Mouse (Mus musculus): Measurements from ENCODE around the gene Pknox2.
A peak's percentile ranks its signal among the peaks of the same experiment; 100 is the strongest.

The Pknox2 gene

DNA sequence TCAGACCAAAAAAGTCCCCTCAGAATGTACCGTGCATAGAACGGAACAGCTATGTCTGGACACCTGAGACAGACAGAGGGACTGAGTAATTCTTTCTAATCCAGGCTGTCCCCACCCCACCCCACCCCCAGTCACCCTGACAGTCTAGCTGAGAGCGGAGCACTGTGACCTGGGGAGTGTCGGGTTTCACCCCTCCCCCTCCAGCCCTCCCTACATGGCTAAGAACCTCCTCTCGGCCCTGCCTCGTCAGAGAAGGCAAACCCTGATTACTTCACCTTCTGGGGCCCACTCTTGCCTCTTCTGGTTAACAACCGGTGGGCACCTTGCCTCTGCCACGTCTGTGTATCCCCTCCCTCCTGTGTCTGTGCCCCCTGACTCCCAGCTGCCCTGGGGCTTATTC, 7.7 kb downstream of the Pknox2 start:
- DNase-seq: peak; percentile 66

DNA sequence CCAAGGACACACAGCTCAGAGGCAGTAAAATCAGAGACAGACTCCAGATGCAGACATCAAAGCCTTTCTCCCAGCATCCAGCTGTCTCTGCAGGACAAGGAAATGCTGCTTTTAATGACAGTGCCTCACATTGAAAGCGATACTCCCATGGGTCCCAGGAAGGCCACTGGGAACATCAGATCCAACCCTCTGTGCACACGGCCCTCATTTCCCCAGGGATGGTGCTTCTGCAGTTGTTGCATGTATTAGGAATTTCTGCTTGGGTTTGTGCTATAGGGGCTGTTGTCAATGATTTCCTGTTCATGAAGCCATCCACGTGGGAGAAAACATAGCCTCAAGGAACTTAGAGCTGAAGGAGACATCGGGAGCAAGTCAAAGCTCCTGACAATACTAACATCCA, 8.3 kb downstream of the Pknox2 start:
- no peak for DNase-seq

DNA sequence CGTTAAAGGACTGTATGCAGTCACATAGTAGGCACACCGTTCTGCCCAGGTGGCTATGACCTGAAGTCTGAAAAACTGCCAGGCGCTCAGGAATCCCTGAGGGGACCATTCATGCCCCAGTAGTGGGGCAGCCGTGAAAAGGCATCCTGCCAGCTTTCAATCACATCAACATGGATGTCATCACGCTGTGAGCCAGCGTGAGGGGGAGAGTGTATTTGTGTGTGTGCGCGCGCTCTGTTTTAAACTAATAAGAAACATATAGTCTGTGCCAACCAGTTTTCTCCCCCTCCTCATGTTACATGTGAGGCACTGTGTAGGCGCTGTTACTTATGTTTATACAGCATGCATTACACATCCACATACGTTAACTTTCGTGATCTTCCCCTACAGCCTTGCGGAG, 10.9 kb downstream of the Pknox2 start:
- no peak for DNase-seq

DNA sequence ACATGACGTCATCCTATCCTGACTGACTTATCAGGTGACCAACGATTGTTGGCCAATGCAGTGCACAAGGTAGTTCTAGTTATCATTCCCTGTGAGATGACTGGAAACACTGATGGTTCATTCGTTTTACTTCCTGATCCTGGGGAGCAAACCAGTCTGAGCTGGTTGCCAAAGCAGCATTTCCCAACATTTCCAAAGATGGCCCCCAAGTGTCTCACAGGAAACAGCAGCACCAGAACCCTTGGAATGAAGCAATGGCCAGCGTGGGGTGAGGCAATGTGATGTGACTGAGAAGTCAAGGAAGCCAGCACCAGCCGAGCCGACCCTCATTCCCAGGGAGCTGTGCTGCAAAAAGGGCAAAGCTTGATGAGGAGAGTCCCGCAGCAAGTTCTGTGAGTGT, 13.7 kb downstream of the Pknox2 start:
- no peak for DNase-seq

DNA sequence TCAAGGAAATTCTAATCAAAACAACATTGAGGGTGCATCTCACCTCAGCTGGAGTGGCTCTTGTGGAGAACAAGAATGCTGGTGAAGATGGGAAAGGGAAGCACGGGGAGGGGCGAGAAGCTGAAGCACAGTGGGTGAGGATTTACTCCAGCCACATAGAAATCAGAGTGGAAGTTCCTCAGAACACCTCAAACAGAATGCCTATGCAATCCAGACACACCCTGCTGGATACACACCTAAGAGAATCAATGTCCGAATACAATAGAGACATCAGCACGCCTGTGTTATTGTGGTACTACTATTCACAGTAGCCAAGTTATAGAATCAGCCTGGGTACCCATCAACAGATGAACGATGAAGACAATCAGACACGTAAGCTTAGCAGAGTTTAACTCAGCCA, 18.2 kb downstream of the Pknox2 start:
- no peak for DNase-seq

DNA sequence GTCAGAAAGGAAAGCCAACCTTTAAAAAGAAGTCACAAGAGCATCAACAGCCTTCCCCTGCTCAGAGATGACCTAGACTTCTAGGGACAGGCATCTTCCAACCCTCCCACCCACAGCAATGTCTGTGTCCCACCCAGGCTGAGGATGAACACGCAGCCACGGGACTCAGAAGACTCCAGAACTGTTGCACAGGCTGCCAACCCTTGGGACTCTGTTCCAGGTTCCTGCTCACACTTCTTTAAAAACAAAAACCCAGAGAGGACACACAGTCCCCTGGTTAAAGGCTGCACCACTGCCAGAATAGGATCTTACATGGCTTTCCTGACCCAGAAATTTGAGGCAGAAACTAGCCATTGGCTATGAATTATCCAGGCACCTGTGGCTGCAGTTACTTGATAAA, 21.0 kb downstream of the Pknox2 start:
- DNase-seq: no peak

DNA sequence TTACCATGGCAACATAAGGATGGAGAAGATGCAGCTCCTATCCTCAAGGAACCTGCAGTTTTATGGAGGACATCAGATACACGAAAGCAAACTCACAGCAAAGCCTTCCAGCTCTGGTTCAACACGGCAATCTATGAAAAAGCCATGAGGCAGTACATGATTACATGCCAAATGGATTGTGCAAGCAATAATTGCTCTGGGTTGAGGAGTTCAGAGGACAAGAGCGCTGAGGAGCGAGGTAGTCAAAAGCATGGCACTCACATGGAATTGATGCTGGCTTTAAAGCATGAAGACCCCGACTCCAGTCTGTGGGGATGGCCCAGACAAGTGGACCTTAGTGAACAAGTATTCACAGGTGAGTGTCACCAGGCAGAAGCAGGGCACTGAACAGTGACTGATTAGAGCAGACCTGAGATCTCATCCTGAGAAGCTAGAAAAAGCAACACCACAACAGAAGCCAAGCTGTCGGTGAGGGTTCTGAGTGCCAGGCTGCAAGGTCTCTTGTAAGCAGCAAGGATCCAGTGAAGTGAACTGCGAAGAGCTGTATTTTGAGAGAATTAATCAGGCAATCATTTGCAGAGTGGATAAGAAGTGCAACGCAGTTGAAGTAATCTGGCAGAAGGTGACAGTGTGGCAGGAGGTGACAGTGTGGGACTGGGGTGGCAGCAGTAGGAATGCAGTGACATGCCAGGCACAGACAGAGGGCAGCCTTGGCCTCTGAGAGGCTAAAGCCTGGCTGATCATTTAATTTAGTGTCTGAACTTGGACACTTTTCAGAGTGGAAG, 22.3 kb downstream of the Pknox2 start:
- DNase-seq: peak; percentile 27

DNA sequence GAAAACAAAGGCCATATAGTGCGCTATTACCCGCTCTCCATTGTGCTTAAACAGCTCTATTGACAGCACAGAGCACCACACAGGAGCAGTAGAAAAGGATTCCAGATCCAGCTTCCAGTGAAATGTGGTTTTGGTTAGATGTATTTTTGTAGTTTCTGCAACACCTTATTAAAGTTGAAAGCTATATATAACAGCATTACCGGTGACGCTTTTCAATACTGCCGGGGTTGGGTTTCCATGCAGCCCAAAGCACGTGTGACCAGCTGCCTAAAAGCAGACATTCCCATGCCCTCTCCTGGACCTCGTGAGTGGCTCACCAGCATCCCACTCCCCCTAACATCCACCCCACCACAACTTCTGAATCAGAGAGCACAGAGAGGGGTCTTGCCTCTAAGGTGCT, 23.8 kb downstream of the Pknox2 start:
- DNase-seq: no peak

DNA sequence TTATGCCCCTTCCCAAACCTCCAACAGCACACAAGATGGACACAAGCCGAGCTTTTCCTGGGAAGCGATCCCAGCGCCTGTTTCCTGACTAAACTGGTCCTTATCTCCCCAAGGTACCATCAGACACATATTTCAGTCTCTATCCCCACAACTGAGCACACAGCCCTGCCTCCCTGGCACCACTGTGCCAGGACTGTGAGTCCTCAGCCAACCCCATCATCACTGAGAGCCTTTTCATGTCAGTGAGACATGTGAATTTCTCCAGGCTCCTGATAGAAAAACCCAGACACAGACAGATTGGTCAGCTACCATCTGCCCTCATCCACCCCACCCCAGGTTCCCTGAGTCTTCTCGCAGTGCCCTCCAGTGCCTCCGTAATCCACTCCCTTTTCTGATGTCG, 24.2 kb downstream of the Pknox2 start:
- no peak for DNase-seq

DNA sequence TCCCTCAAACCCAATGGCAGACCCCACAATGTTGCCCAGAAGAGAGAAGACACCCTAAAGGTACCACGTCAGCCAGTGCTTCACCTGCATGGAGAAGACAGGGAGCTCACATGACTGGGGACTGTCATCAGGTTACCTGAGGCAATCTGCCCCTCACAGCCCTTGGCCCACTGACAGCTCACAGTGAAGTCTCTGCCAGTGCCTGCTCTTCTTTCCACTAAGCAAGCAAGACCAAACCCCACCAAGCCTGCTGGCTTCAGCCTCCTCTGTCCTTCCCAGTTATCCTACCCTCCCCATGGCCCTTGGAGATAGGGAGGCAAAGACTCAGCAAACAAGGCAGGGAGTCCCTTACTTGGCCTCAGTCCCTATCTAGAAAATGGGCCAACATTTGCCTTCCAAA, 24.8 kb downstream of the Pknox2 start:
- no peak for DNase-seq

DNA sequence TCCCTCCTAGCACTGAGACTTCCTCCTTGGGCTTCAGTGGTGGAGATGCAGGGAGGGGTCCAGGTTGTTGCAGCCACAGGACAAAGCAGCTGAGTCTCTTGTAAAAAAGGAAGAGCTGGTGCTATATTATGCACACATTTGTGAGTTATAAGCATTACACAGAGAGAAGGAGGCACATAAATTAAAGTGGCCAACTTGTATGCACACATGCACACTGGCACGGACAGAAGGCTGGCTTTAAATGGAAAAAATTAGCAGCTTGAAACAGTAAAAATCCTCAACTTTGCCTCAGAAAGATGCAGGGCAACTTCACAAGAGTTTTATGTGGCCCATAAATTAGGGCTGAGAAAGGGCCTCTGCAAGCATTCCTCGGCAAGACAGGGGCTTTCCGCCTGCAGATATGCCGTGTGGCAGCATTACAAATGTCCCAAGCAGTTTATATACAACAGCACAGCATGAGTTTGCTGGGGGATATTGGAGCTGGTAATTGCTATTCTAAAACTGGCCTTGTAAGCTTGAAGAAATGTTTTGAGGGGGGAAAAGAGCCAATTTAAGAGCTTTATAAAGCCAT, 25.4 kb downstream of the Pknox2 start:
- peak; percentile 48 for DNase-seq

DNA sequence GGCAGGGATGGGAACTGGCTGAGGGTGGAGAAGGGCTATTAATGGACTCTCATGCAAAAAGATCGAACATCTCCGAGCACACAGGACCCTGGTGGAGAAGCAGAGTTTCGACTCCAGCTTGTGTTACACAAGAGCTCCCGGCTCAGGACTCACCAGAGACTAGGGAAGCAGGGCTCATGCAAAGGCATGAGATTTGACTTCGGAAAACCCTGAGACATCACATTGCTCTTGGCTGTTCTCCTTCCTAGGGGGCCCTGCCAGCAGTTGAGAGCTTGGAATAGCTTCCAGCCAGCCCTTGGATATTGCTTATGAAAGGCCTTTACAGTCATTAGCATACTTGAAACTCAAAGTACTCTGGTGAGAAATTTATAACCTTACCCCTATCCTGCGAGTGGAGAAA, 26.4 kb downstream of the Pknox2 start:
- DNase-seq: peak; percentile 58

DNA sequence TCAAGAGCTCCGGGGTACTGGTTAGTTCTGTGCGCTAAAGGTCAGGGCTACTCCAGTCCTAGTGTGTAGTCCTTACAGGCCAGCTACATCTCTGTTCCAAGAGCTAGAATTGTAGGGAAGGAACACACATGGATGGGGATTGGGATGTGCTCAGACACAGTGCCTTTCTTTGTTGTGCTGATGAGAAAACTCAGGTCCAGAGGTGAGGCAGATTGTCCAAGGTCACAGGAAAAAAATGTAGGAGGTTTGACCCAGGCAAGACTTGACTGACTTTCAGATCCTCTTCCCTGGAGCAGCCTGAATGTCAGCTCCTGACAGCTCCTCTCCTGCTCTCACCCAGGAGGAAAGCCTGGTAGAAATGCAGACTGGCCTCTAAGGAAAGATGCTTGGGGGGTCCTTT, 29.7 kb downstream of the Pknox2 start:
- no peak for DNase-seq

DNA sequence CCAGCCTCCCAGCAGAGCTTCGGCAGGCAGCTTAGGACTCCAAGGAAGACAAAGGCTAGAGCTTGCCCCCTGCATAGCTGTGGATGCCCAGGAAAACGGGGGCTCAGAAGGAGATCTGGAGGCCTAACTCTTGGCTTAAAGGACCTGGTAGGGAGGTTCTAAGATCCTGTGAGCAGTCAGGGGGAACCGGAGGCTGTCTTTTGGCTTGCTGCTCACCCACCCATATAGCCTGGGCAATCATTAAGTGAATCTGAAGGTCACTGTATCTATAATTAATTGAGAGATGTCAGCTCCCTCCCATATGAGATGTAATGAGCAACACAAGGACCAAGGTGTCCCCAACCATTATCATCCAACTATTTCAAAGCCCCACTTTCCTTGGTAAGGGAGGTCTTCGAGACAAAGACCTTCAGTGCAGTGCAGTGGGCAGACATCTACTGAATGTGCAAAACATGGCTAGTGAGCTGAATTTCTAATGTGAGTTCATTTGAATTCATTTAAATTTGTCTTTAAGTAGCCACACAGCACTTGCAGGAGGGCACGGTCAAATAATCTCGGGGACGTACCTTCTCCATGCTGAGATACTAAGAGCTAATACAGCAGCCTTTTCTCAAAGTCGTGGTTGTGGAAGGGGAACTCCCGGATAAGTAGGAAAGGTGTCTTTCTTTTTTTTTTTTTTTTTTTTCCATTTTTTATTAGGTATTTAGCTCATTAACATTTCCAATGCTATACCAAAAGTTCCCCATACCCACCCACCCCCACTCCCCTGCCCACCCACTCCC, 30.4 kb downstream of the Pknox2 start:
- DNase-seq: peak; percentile 23

DNA sequence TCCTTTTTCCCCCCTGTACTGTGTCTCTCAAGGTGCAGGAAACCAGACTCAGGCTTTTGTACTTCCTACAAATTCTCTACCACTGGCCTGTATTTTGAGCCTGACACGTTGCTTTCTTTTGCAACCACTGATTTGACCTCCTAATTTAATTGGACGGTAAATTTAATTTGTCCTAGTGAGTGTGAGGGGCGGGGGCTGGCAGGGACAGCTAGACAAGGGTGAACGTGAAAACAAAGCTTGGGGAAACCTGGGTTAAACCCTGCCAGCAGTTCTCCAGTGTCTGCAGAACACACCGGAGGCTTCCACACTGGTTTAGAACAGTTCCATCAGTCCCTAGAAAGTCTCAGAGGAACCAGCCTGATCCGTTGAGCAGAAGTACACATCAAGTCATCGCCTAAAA, 31.4 kb downstream of the Pknox2 start:
- DNase-seq: no peak

DNA sequence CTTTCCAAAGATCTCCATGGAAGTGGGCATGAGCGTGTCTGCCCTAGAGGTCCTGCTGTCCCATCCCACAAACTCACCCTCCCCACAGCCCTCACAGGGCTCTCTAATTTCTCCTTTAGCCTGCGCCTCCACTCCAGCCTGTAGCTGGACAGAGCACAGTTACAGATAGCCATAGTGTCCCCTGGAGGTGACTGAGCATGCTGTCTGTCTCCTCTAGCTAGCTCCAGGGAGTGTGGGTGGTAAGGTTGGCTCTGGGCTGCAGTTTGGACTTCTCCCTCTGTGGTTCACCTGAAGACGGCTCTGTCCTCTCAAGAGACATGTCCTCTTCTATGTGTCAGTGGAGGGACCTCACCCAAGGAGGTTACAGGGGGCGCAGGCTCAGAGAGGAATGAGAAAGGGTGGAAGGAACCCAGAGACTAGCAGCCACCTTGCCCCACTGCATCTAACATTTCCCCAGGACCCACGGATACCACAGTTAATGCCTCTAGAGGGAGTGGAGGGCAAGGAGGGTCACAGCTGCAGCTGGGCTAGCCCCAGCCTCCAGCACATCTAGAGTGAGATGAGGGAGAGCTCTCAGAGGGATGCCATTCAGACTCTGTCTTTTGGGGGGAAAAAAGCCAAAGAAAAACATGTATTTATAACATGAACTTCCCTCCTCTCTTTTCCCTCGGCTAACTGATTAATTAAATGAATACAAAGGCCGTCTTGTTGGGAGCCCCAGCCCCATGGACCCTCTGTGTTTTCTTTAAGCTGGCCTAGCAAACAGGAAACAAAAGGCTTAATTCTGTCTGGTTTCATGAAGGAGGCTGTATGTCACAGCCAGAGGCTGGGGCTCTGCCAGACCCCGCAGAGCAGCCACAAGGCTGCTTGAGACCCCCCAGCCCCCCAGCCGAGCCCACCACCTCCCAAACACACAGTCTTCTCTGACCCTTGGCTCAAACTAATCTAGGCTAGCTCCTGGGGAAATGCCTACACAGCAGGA, 32.6 kb downstream of the Pknox2 start:
- DNase-seq: peak; percentile 42

DNA sequence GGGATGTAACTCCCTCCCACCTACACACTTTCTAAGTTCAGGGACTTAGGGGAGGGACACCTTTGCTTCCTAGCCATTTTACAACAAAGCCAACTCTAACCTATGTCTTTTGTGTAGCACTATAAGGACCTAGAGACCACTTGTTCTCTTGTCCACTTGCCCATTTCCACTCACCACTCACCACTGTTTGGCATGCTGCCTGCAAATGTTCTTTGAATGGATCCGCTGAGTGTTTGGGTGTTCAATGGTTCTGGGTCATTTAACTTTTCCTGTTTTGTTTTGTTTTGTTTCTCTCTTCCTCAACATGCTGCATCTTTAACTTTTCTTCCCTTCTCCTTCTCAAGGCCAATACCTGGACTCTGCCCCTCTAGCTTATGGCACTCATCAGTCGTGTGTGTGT, 39.7 kb downstream of the Pknox2 start:
- peak; percentile 44 for DNase-seq

DNA sequence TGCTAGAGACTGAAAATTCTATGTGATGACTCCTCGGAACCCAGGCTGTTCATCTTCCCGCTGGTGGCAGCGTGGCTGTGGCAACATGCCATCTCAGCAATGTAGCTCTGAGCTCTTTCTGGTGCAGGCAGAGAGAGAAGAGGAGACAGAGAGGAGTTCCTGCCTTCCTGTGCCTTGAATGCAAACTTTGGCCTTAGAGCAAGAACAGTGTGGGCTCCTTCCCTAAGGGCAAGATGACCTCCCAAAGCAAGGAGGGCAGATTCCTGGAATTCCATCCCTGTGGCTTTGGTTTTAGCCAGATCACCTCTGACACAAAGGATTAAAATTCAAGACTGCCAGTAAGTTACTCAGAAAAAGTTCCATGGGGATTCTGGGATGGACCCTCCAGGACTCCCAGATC, 40.4 kb downstream of the Pknox2 start:
- peak; percentile 50 for DNase-seq

DNA sequence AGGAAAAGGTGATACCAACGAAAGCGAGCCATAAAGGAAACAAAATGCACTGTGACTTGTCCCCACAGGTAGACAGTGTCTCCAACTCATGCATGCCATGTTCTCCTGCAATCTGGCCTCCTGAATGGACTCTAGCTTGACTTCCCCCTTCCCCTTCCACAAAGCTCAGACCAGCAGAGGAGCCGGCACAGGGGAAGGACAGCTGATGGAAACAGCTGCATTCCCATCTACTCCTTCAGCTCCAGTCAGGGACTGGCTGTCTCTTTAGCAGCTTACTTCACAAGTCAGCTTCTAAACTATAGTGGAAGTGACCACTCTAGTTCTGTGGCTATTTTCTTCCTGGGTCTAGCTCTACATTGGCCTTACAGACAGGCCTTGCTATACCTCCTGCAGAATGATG, 43.0 kb downstream of the Pknox2 start:
- DNase-seq: no peak

DNA sequence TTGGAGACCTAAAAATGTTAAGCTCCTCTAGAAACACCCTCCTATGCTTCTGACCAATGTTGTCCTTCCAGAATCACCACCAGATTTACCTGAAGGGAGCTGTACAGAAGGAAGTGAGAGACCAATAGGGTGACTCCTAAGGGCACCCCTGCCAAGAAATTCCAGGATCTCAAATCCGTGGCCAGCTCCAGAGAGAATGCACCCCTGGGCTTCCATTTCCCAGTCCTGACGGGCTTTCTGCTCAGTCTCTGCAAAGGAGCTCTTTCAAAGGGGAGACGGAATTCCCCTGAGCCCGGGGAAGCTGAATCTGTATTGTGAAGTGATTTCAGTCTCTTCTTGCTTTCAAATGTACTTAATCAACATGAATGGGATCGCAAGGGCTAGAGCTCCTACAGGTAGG, 43.4 kb downstream of the Pknox2 start:
- DNase-seq: no peak

DNA sequence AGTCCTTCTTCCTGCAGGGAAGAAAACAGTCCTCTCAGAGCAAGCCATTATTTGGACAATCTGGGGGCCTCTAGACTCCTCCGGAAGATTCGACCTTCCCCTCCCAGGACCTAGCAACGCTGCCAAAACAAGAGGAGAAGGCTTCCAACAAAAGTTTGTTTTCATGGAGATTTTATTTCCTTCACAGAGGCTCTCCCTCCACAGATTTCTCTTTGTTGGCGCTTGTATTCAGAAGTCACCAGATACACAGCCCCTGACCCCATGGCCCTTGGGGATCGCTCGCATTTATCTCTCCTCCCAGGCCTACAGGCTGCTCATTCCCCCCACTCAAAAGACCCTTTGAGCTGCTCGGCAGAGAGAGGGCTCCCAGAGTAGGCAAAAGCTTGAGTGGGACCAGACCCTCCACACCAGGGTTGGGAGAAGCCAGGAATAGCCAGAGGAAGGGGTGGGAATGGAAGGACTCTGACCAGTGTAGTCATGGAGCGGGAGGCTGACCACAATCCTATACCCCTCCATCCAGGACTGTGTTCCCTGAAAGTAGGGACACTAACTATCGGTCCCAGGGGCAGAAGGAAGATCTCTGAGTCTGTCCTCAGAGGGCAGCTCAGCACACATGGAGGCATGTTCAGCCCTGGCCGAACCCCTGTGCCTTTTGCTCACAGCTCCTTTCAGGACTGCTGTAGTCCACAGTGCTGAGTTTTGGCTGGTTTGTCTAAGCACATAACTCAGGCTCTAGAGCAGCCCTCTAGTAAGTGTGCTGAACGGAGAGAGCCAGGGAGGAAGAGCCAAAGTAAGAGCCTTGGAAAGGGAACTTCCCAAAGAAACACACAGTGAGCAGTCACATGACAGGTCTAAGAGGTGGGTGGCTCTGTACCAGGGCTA, 45.9 kb downstream of the Pknox2 start:
- DNase-seq: peak; percentile 53

DNA sequence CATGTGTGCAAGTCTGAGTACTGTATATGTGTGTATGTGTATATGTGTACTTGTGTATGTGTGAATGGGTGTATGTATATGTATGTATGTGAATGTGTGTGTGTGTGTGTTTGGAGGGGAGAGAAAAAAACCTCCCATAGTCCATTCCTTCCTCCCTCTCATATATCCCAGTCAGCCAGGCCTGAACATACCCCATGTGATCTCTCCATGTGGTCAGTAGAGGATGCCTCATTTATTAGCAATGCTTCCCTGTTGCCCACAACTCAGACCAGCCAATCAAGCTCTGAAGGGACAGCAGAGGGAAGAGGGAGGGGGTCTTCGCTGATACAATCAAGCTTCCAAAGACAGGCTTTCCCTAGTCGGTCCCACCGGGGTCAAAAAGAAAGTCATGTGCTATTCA, 47.6 kb downstream of the Pknox2 start:
- no peak for DNase-seq

Data from kidney, postnatal 10 days (tissue).